Mouse (Mus musculus) cerebral cortex, adult 2 months (tissue): Measurements from ENCODE around the gene Zfp800.

ENCODE experiments used
- WGBS: fragments of 180-500 bp; shearing (Covaris S2); methylation state at CpG from one replicate; pipeline ENCODE4 v1.1.7; 2018; 5-methylcytosine and 5-hydroxymethylcytosine counted together

Gene Zfp800

GRCm38 (mm10) chr6:28202833-28203232 lies 195.0 kb downstream of the Zfp800 start:
- WGBS = 36% methylated on average over 6 of the region's 6 CpGs

- 67% methylated on average over 2 of the region's 2 CpGs for WGBS
Observed at GRCm38 (mm10) chr6:28193901-28194300, 203.9 kb downstream of the Zfp800 start.

- WGBS = 71% methylated on average over 2 of the region's 2 CpGs
Observed at GRCm38 (mm10) chr6:28191935-28192334, 205.9 kb downstream of the Zfp800 start.
